Comparison of ENCODE assay signal across 21 mouse cellular contexts in genomic region chr13:47452186-47452760, GRCm38 (mm10).
A peak's percentile ranks its signal among the peaks of the same experiment; 100 is the strongest.
DNase-seq lines count a peak whose midpoint lies in the region; ATAC-seq lines count a peak whose summit lies in the region.
"Had no signal": no experiment of that assay in that cellular context is flagged by ENCODE, and none has a peak within 500 bp of the region (broad histone marks: within the 10 kb centered on the region; RNA-seq: fewer than 3 reads in every experiment).

No protein-coding gene starts in this region.

- H3K4me2 ChIP-seq in hindbrain, embryonic 11.5 days (replicated peaks; ENCODE audit: low read depth, low read length) = no peak overlapping the region
- peak overlapping the region; percentile 16; the same call in 1 of the 2 replicates for H3K4me2 ChIP-seq in midbrain, embryonic 15.5 days
- H3K4me2 ChIP-seq: embryonic facial prominence, embryonic 13.5 days; forebrain, embryonic 15.5 days; liver, embryonic 11.5 days; stomach, embryonic 15.5 days had no signal

- no peaks in the 10 kb centered on the region for H3K9me3 ChIP-seq in hindbrain, embryonic 11.5 days (ENCODE audit: control insufficient read depth, low read length)
- no peaks in the 10 kb centered on the region for H3K9me3 ChIP-seq in hindbrain, embryonic 10.5 days
- H3K9me3 ChIP-seq in midbrain, embryonic 15.5 days = no peaks in the 10 kb centered on the region
- H3K9me3 ChIP-seq: embryonic facial prominence, embryonic 13.5 days; forebrain, embryonic 15.5 days; megakaryocyte, embryonic 14.5 days; stomach, embryonic 15.5 days had no signal

- no peak overlapping the region for H3K9ac ChIP-seq in hindbrain, embryonic 11.5 days (ENCODE audit: low read depth, low read length)
- peak overlapping the region; percentile 8; the same call in 1 of the 2 replicates for H3K9ac ChIP-seq in midbrain, embryonic 15.5 days
- H3K9ac ChIP-seq: embryonic facial prominence, embryonic 13.5 days; forebrain, embryonic 15.5 days; stomach, embryonic 15.5 days had no signal

- no peak for ATAC-seq in hindbrain, embryonic 11.5 days (ENCODE audit: low FRiP score)
- no peak for ATAC-seq in midbrain, embryonic 15.5 days (replicated peaks)
- ATAC-seq: forebrain, embryonic 15.5 days had no signal

- H3K27me3 ChIP-seq in hindbrain, embryonic 11.5 days (ENCODE audit: control insufficient read depth, insufficient read depth, low read length) = no peaks in the 10 kb centered on the region
- no peaks in the 10 kb centered on the region for H3K27me3 ChIP-seq in hindbrain, embryonic 10.5 days (ENCODE audit: insufficient read depth, poor library complexity, severe bottlenecking)
- no peaks in the 10 kb centered on the region for H3K27me3 ChIP-seq in midbrain, embryonic 15.5 days (replicated peaks)
- H3K27me3 ChIP-seq: CH12.LX; embryonic facial prominence, embryonic 13.5 days; forebrain, embryonic 15.5 days; megakaryocyte, embryonic 14.5 days; stomach, embryonic 15.5 days had no signal

- H3K4me3 ChIP-seq in hindbrain, embryonic 11.5 days (ENCODE audit: low read depth, low read length) = no peak overlapping the region
- no peak overlapping the region for H3K4me3 ChIP-seq in hindbrain, embryonic 10.5 days
- H3K4me3 ChIP-seq in midbrain, embryonic 15.5 days = no peak overlapping the region
- H3K4me3 ChIP-seq: embryonic facial prominence, embryonic 13.5 days; forebrain, embryonic 15.5 days; megakaryocyte, embryonic 14.5 days; stomach, embryonic 15.5 days had no signal

- peak; percentile 25 for DNase-seq in hindbrain, embryonic 11.5 days (ENCODE audit: low spot score)
- no peak for DNase-seq in hindbrain, embryonic 10.5 days (ENCODE audit: low spot score)
- DNase-seq in retina, embryonic 14.5 days (ENCODE audit: low spot score) = peak; percentile 12
- no peak for DNase-seq in retina, postnatal 1 day
- DNase-seq in cerebellum, postnatal 14 days = no peak
- no peak for DNase-seq in cerebellum, adult 9-10 months
- no peak for DNase-seq in thymus, postnatal 0 days (ENCODE audit: low spot score)
- DNase-seq: adrenal gland, postnatal 14 days; cerebellum, adult 11-12 months; gastrocnemius, postnatal 36 days; kidney, adult 18-20 months; lung, adult 18-20 months; right cerebral cortex, postnatal 25 days; thymus, adult 18-20 months had no signal

- no peak overlapping the region for H3K27ac ChIP-seq in hindbrain, embryonic 11.5 days (ENCODE audit: low read depth, low read length)
- H3K27ac ChIP-seq in hindbrain, embryonic 10.5 days = no peak overlapping the region
- peak overlapping the region; percentile 61; the same call in 1 of the 2 replicates for H3K27ac ChIP-seq in midbrain, embryonic 15.5 days
- H3K27ac ChIP-seq: embryonic facial prominence, embryonic 13.5 days; forebrain, embryonic 15.5 days; stomach, embryonic 15.5 days had no signal

- WGBS in hindbrain, embryonic 11.5 days = 81% methylated on average over 17 of the region's 17 CpGs
- WGBS in hindbrain, embryonic 10.5 days = 88% methylated on average over 17 of the region's 17 CpGs
- WGBS in midbrain, embryonic 15.5 days = 59% methylated on average over 17 of the region's 17 CpGs

- H3K4me1 ChIP-seq in hindbrain, embryonic 11.5 days (replicated peaks; ENCODE audit: control insufficient read depth, insufficient read depth, low read length) = no peaks in the 10 kb centered on the region
- H3K4me1 ChIP-seq in hindbrain, embryonic 10.5 days (replicated peaks) = no peaks in the 10 kb centered on the region
- H3K4me1 ChIP-seq in midbrain, embryonic 15.5 days = peaks cover 4% of the 10 kb centered on the region; the same call in 1 of the 2 replicates
- H3K4me1 ChIP-seq: embryonic facial prominence, embryonic 13.5 days; forebrain, embryonic 15.5 days; megakaryocyte, embryonic 14.5 days; stomach, embryonic 15.5 days had no signal

- no peaks in the 10 kb centered on the region for H3K36me3 ChIP-seq in hindbrain, embryonic 11.5 days (ENCODE audit: control insufficient read depth, insufficient read depth, low read length)
- no peaks in the 10 kb centered on the region for H3K36me3 ChIP-seq in hindbrain, embryonic 10.5 days
- no peaks in the 10 kb centered on the region for H3K36me3 ChIP-seq in midbrain, embryonic 15.5 days (replicated peaks)
- H3K36me3 ChIP-seq: embryonic facial prominence, embryonic 13.5 days; forebrain, embryonic 15.5 days; stomach, embryonic 15.5 days had no signal

Comparison
In these comparisons a context has a peak if more than half of its experiments do, and no peak if none do; other contexts are left out.
1. DNase-seq: peak in hindbrain, embryonic 11.5 days (single experiment) and retina, embryonic 14.5 days (single experiment); none in hindbrain, embryonic 10.5 days (single experiment), retina, postnatal 1 day (single experiment), cerebellum, postnatal 14 days (0 of 2), cerebellum, adult 9-10 months (single experiment) and thymus, postnatal 0 days (single experiment).